Mouse (Mus musculus) v-Abl transformed pro-B cells (cell line): Measurements from ENCODE around the gene Rgs12.

Source experiments
- in situ Hi-C, 2 experiments: fragments of 400-800 bp; cut with MboI; formaldehyde crosslinking; loops; one replicate each; pipeline ENCODE4 v1.15.1; 2025; ENCODE audit not compliant: unreplicated experiment in 2 of 2

The Rgs12 gene

GRCm38 (mm10) chr5:34930151-34930975 lies 18.9 kb upstream of the Rgs12 start:
- in situ Hi-C loops: no loop called here

GRCm38 (mm10) chr5:34931091-34931490 lies 18.2 kb upstream of the Rgs12 start:
- in situ Hi-C loops: no loop called here

- in situ Hi-C loops: no loop called here
Measured at GRCm38 (mm10) chr5:34931516-34932457, 17.5 kb upstream of the Rgs12 start.

GRCm38 (mm10) chr5:34932458-34932806 lies 16.8 kb upstream of the Rgs12 start:
- in situ Hi-C loops: no loop called here

GRCm38 (mm10) chr5:34933461-34933860 lies 15.8 kb upstream of the Rgs12 start:
- in situ Hi-C loops: no loop called here

GRCm38 (mm10) chr5:34941710-34942470 lies 7.4 kb upstream of the Rgs12 start:
- in situ Hi-C loops: no loop called here

- in situ Hi-C loops: no loop called here
Measured at GRCm38 (mm10) chr5:34943428-34943827, 5.8 kb upstream of the Rgs12 start.

- in situ Hi-C loops: no loop called here
Measured at GRCm38 (mm10) chr5:34949769-34950211, 545 bp downstream of the Rgs12 start.

- in situ Hi-C loops: no loop called here
Measured at GRCm38 (mm10) chr5:34950486-34951160, 1.4 kb downstream of the Rgs12 start.

- in situ Hi-C loops: no loop called here
Measured at GRCm38 (mm10) chr5:34951161-34951834, 2.1 kb downstream of the Rgs12 start.

- in situ Hi-C loops: no loop called here
Measured at GRCm38 (mm10) chr5:34954508-34954907, 5.3 kb downstream of the Rgs12 start.

GRCm38 (mm10) chr5:34955630-34956029 lies 6.4 kb downstream of the Rgs12 start:
- in situ Hi-C loops: no loop called here

- in situ Hi-C loops: no loop called here
Measured at GRCm38 (mm10) chr5:34956151-34956550, 6.9 kb downstream of the Rgs12 start.

- in situ Hi-C loops: no loop called here
Measured at GRCm38 (mm10) chr5:34957015-34957414, 7.8 kb downstream of the Rgs12 start.

- in situ Hi-C loops: no loop called here
Measured at GRCm38 (mm10) chr5:34960021-34960420, 10.8 kb downstream of the Rgs12 start.

GRCm38 (mm10) chr5:34965531-34965930 lies 16.3 kb downstream of the Rgs12 start:
- in situ Hi-C loops: no loop called here

- in situ Hi-C loops: no loop called here
Measured at GRCm38 (mm10) chr5:34968386-34968785, 19.1 kb downstream of the Rgs12 start.

GRCm38 (mm10) chr5:34972471-34972870 lies 23.2 kb downstream of the Rgs12 start:
- in situ Hi-C loops: no loop called here

GRCm38 (mm10) chr5:34973560-34974317 lies 24.5 kb downstream of the Rgs12 start:
- in situ Hi-C loops: no loop called here
